Mouse (Mus musculus): Measurements from ENCODE around the gene Smad9.
A peak's percentile ranks its signal among the peaks of the same experiment; 100 is the strongest.

Smad9 gene

GRCm38 (mm10) chr3:54755145-54756041, at the start of gene Smad9:
Smad9 (plus strand) TSS chr3:54755582.
- peak; percentile 60 to 70 for DNase-seq (ENCODE audit: low spot score in 2 of 2)

GRCm38 (mm10) chr3:54708972-54709371, 46.4 kb upstream of the Smad9 start:
- no peak for DNase-seq (ENCODE audit: low spot score in 2 of 2)

DNA sequence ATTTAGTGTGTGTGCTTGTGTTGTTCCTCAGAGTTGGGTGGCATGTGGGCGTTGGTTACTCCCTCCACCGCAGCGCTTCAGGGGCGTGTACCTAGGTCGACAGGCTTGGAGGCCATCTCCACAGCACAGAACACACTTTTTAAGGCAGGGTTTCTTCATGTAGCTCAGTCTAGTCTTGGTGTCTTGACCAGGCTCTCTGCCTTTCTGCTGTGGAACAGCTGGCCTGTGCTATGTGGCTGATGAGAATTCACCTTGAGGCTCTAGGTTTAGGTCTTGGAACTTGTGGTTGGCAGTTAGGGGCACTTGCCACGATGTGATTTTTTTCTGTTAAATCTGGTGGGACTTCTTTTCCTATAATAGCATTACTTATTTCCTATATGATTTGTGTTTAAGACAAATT, 41.1 kb upstream of the Smad9 start, which contains the start of gene Gm21958:
Gm21958 (minus strand) TSS at position 101 of the 400 bp plus-strand sequence.
- no peak for DNase-seq (ENCODE audit: low spot score in 2 of 2)

- peak; percentile 46 to 57 for DNase-seq (ENCODE audit: low spot score in 2 of 2)
Observed at GRCm38 (mm10) chr3:54715461-54715860, 39.9 kb upstream of the Smad9 start.

DNA sequence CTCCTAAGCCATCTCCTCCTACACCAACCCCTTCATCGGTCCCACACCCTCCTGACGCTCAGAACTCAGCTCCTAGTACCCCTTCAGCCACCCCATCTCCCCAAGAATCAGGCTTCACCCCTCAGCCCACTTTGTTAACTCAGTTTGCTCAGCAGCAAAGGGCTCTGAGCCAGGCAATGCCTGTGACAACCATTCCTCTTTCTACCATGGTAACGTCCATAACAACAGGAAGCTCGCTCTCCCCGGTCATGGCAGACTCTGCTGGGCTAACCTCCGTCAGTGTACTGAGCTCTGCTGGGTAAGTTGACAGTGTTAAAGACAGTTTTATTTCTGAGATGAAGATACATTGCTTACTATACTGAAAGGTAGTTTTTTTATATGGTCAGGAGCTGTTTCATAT, 38.0 kb upstream of the Smad9 start:
- no peak for DNase-seq (ENCODE audit: low spot score in 2 of 2)

- DNase-seq (ENCODE audit: low spot score in 2 of 2) = no peak
Observed at GRCm38 (mm10) chr3:54718947-54719346, 36.4 kb upstream of the Smad9 start.

GRCm38 (mm10) chr3:54723741-54724500, 31.5 kb upstream of the Smad9 start:
- DNase-seq (ENCODE audit: low spot score in 2 of 2) = no peak

DNA sequence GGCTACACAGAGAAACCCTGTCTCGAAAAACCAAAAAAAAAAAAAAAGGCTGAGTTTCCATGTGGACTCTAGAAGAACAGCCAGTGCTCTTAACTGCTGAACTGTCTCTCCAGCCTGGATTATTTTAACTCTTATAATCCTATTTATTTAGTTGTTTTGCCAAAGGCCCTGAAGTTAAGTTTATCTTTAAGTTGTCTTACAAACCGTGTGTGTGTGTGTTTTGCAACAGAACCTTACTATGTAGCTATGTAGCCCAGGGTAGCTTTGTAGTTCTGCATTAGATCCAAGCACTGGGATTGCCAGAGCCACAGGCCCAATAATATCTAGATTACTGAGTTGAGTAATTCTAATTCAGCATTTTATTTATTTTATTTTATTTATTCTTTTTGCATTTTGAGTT, 30.0 kb upstream of the Smad9 start:
- no peak for DNase-seq (ENCODE audit: low spot score in 2 of 2)

- DNase-seq (ENCODE audit: low spot score in 2 of 2) = no peak
Observed at GRCm38 (mm10) chr3:54727588-54727987, 27.8 kb upstream of the Smad9 start.

- DNase-seq (ENCODE audit: low spot score in 2 of 2) = no peak
Observed at GRCm38 (mm10) chr3:54728100-54728499, 27.3 kb upstream of the Smad9 start.

GRCm38 (mm10) chr3:54731626-54732150, 23.7 kb upstream of the Smad9 start:
- no peak for DNase-seq (ENCODE audit: low spot score in 2 of 2)

DNA sequence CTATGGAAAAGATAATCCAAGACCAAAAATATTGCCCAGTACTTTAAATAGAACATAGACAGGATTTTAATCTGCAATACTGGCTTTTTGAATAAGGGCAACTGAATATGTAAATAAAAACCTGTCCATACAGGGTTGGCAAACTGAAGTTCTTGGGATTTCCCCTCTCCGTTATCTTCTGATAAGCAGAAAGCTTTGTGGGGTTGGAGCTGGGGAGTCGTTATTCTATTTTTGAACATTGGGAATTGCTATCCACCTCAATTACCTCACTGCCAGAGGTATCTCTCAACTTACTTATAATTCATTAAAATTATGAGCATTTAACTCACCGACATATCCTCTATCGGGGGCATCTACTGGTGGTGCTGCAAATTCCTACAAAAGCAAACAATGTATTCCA, 23.0 kb upstream of the Smad9 start:
- no peak for DNase-seq (ENCODE audit: low spot score in 2 of 2)

- DNase-seq (ENCODE audit: low spot score in 2 of 2) = peak; percentile 87 to 88
Observed at GRCm38 (mm10) chr3:54734411-54735246, 20.8 kb upstream of the Smad9 start.

DNA sequence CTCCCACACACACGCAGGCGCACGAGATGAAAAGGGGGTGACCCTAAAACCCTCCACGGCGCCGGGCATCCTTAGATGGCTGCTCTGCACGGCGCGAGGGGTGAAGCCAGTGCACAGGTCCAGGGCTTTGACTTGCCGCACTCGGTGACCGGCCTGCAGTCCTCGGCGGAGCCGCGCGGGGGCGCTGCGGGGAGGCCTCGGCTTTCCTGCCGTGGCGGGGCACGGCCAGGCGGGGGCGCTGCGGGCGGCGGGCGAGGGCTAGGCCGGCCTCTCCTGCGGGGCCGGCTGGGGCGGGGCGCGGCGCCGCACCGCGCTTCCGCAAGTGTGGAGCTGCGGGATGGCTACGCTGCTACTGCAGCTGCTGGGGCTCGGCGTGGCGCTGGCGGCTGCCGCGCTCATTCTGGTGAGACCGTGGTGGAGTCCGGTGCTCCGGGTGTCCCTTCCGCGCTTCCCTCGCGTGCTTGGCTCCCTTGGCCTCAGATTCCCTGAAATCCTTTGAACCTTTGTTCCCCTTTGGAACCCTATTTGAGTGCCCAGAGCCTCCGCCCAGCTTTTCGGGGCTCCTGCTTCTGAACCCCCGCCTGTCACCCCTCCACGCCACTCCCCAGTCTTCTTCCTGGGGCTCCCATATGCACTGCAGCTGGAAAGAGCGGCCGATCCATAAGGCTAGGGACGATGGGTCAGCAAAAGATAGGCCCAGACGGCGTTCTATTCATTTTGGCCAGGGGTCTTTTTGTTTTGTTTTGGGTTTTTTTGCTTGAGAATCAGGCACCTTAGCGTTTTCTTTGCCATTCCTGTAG, 19.9 kb upstream of the Smad9 start, which contains the start of the genes Exosc8 and Alg5:
Exosc8 (minus strand) TSS at position 147 of the 800 bp plus-strand sequence.
Alg5 (plus strand) TSS at position 293 of the 800 bp plus-strand sequence.
- DNase-seq (ENCODE audit: low spot score in 2 of 2) = peak; percentile 85 to 92

GRCm38 (mm10) chr3:54736101-54736927, 19.1 kb upstream of the Smad9 start:
- DNase-seq (ENCODE audit: low spot score in 2 of 2) = peak in 1 of 2 experiments; percentile 34

- no peak for DNase-seq (ENCODE audit: low spot score in 2 of 2)
Observed at GRCm38 (mm10) chr3:54737317-54737716, 18.1 kb upstream of the Smad9 start.

- DNase-seq (ENCODE audit: low spot score in 2 of 2) = no peak
Observed at GRCm38 (mm10) chr3:54741965-54742364, 13.4 kb upstream of the Smad9 start.

DNA sequence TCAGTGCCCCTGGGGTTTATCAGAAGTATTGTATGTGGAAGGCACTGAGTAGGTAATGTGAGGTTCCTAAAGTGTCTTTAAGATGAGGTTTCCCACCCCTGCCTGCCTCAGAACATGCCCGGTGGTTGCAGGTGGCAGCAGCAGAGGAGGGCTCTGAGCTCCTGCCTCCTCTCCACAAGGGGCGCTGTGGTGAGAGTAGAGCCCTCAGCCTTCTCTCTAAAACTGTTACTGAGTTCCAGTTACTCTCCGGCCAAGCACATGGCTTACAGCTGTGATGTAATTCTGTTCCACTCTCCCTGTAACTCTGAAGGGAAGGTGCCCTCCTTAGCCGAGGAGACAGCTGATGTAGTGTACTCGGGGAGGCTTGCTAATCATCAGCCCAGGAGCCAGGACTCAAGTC, 9.6 kb upstream of the Smad9 start:
- DNase-seq (ENCODE audit: low spot score in 2 of 2) = no peak

GRCm38 (mm10) chr3:54753411-54753810, 2.0 kb upstream of the Smad9 start:
- no peak for DNase-seq (ENCODE audit: low spot score in 2 of 2)

- peak; percentile 52 to 60 for DNase-seq (ENCODE audit: low spot score in 2 of 2)
Observed at GRCm38 (mm10) chr3:54756058-54756457, 676 bp downstream of the Smad9 start.
